Mouse (Mus musculus) lung, postnatal 0 days (tissue): ENCODE measurements around the gene Efnb1. TPM values are rescaled to one million over a fixed set of nuclear protein-coding genes. Genes with fewer than 3 reads are reported as not detected.
A peak's percentile ranks its signal among the peaks of the same experiment; 100 is the strongest.

Experiments
- ATAC-seq: fragments of 200-750 bp; cut with Nextera tagmentation; 2 replicates; pipeline ENCODE4 v1.8.0; 2017; ENCODE audit warnings: moderate library complexity
- DNase-seq: peaks from one replicate; pipeline ENCODE4 v3.0.0-alpha.2; 2016; ENCODE audit warnings: low spot score
- H3K27ac ChIP-seq: fragments of 300-500 bp; sonication (generic); 2 replicates; pipeline ENCODE4 v1.5.1; 2014; ENCODE audit warnings: antibody characterized with exemption, mild to moderate bottlenecking, low read length, mixed read lengths
- H3K27me3 ChIP-seq: fragments of 300-500 bp; sonication (generic); replicated peaks from 2 replicates; pipeline ENCODE4 v1.6.1; 2014; ENCODE audit warnings: low read length, mixed read lengths; ENCODE audit not compliant: insufficient read depth
- H3K36me3 ChIP-seq: fragments of 300-500 bp; sonication (generic); 2 replicates; pipeline ENCODE4 v1.6.1; 2014; ENCODE audit warnings: low read length, mixed read lengths; ENCODE audit not compliant: insufficient read depth
- H3K4me1 ChIP-seq: fragments of 300-500 bp; sonication (generic); 2 replicates; pipeline ENCODE4 v1.6.1; 2014; ENCODE audit warnings: antibody characterized with exemption, low read depth, low read length, mixed read lengths; ENCODE audit not compliant: insufficient read depth
- H3K4me2 ChIP-seq: fragments of 300-500 bp; sonication (generic); replicated peaks from 2 replicates; pipeline ENCODE4 v1.6.1; 2014; ENCODE audit warnings: low read depth, mild to moderate bottlenecking, low read length, moderate library complexity, mixed read lengths
- H3K4me3 ChIP-seq: fragments of 300-500 bp; sonication (generic); 2 replicates; pipeline ENCODE4 v1.5.1; 2014; ENCODE audit warnings: low read depth, low read length
- H3K9ac ChIP-seq: fragments of 300-500 bp; sonication (generic); replicated peaks from 2 replicates; pipeline ENCODE4 v1.6.1; 2014; ENCODE audit warnings: low read depth, mild to moderate bottlenecking
- H3K9me3 ChIP-seq: fragments of 300-500 bp; sonication (generic); 2 replicates; pipeline ENCODE4 v1.6.1; 2016; ENCODE audit warnings: low read length, mixed read lengths
- CTCF ChIP-seq: IDR thresholded peaks from 2 replicates; pipeline ENCODE4 v1.5.1; 2016; ENCODE audit warnings: antibody characterized with exemption, mild to moderate bottlenecking
- EP300 ChIP-seq: IDR thresholded peaks from 2 replicates; pipeline ENCODE4 v1.6.1; 2016; ENCODE audit warnings: antibody characterized with exemption, mild to moderate bottlenecking, control low read depth
- WGBS: fragments of 180-500 bp; shearing (Covaris S2); extraction: QIAGEN DNeasy Blood & Tissue Kit; methylation state at CpG from one replicate; pipeline ENCODE4 v1.1.7; 2014; 5-methylcytosine and 5-hydroxymethylcytosine counted together
- polyA plus RNA-seq: library from polyadenylated mRNA; unstranded; fragments of >200 nt; fragmentation: Nextera tagmentation; extraction: Ambion mirVana; gene quantifications from 2 replicates; pipeline ENCODE4 v1.2.1, GENCODE M21; 2015

Efnb1 gene
- polyA plus RNA-seq, 1 experiment from 2014 or later = 45.6 TPM

DNA sequence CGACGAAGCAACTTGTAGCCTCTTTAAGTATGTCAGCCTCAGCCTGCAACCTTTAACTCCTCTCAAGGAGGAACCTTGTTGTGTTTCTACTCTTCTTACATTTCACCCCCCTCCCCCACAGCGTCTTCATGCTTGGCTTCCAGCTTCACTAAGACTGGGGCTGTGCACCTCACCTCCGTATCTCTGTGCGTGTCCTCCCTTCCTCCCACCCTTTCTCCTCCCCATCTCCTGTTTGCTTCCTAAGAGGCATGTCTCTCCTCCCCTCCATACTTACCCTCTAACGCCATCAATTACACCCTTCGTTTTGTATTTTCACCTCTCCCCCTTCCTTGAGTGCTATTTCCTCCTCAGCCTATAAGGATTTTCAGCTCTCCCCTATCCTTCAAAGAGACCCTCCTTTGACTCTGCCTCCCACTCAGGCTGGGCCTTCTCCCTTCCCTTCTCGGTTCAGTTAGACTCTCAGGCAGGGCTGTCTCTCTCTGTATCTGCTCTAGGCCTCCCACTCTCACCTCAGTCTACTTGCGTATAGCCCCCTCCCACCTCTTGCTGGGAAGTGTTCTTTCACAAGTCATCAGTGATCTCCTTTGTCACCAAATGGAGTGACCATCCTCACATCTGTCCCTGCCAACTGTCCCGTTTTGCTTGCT, 55.6 kb downstream of the Efnb1 start:
- no peak for DNase-seq
- WGBS = 52% methylated on average over 10 of the region's 10 CpGs
- TF ChIP-seq CTCF (no peak), EP300 (no peak)
- Histone ChIP-seq H3K4me2 (no peak overlapping the region), H3K9me3 (no peaks in the 10 kb centered on the region), H3K4me3 (no peak overlapping the region), H3K36me3 (no peaks in the 10 kb centered on the region), H3K4me1 (no peaks in the 10 kb centered on the region), H3K27me3 (no peaks in the 10 kb centered on the region), H3K9ac (no peak overlapping the region), H3K27ac (no peak overlapping the region)
- no peak for ATAC-seq

DNA sequence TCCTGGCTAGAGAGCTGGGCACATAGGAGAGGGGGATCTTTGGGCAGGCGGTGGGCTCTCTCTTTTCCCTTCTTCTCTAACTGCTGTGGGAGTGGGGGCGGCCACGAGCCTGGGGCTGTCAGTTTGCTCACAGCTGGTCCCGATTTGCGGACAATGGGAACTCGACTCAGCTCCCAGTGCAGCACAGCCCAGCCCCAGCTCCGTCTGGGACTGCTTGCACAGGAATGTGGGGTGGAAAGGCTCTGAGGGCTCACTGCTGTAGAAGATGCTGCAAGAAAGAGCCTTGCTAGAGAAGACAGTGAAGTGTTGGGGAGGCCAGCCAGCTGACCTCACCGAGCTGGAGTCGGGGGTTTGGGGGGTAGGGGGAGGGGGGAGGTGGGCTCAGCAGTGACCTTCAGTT, 61.0 kb downstream of the Efnb1 start:
- no peaks in the 10 kb centered on the region for H3K36me3 ChIP-seq
- no peaks in the 10 kb centered on the region for H3K4me1 ChIP-seq
- ATAC-seq (no peak), DNase-seq (peak; percentile 23)
- 35% methylated on average over 9 of the region's 9 CpGs for WGBS
- H3K4me2 ChIP-seq = no peak overlapping the region
- no peaks in the 10 kb centered on the region for H3K9me3 ChIP-seq
- TF ChIP-seq CTCF (no peak), EP300 (no peak)
- no peak overlapping the region for H3K9ac ChIP-seq
- no peak overlapping the region for H3K27ac ChIP-seq
- H3K27me3 ChIP-seq = no peaks in the 10 kb centered on the region
- H3K4me3 ChIP-seq = no peak overlapping the region

DNA sequence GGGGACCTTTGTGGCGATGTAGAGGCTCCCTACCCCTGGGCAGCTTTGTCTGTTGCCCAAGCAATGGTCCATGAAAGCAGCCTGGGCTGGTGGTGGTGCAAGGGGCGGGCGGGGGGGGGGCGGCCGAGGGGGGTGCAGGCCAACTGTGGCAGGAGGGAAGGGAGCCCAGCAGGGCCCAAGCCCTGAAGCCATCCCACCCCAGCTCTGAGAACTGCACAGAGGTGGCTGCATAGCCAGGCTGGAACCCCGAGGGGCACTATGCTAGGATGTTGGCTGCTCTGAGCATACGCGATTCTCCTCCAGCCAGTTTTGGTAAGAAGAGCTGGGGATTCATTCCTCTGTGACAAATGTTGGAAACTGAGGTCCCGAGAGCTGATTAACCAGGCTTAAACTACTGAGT, 62.6 kb downstream of the Efnb1 start:
- H3K9ac ChIP-seq = no peak overlapping the region
- no peak for TF ChIP-seq EP300
- no peak for TF ChIP-seq CTCF
- DNase-seq = no peak
- no peaks in the 10 kb centered on the region for H3K36me3 ChIP-seq
- no peaks in the 10 kb centered on the region for H3K9me3 ChIP-seq
- 32% methylated on average over 5 of the region's 9 CpGs for WGBS
- H3K4me3 ChIP-seq = no peak overlapping the region
- no peak for ATAC-seq
- peak overlapping the region; percentile 45 for H3K4me2 ChIP-seq
- no peaks in the 10 kb centered on the region for H3K4me1 ChIP-seq
- H3K27ac ChIP-seq = peak overlapping the region; percentile 60
- H3K27me3 ChIP-seq = no peaks in the 10 kb centered on the region

Other genes with a start within 250 kb of the Efnb1 start
- gene Ophn1, start 245.1 kb upstream of the Efnb1 start, polyA plus RNA-seq = 17.7 and 18.9 TPM in 2 replicates
- gene Yipf6, start 199.8 kb upstream of the Efnb1 start, polyA plus RNA-seq = 42.3 and 42.5 TPM in 2 replicates
- 14.8 and 18.7 TPM in 2 replicates for gene Stard8, start 132.9 kb upstream of the Efnb1 start, polyA plus RNA-seq